Mouse (Mus musculus) heart, postnatal 0 days (tissue): ENCODE data around the gene Adipoq.

Experiments used
- CTCF ChIP-seq: IDR thresholded peaks from 2 replicates; pipeline ENCODE4 v1.5.1; 2016; ENCODE audit warnings: antibody characterized with exemption, control low read depth, low read depth
- EP300 ChIP-seq: IDR thresholded peaks from 2 replicates; pipeline ENCODE4 v1.6.1; 2016; ENCODE audit warnings: antibody characterized with exemption, low read depth

DNA sequence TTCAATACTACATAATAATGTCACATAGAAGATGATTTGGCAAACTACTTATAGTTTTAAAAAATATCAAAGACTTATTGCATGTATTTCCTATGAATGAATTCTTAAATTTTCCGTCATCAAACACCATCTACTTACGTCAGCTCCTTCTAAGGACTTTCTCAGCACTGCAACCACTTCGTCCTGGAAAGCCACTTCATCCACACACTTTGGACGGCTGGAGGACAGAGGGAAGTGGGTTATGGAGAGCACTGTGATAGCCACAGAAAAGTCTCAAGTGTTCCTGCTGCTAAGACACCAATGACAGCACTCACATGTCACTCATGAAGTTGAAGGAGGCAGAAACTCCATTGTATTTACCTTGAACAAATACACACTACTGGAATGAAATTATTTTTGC lies 21.9 kb upstream of the Adipoq start:
- TF ChIP-seq EP300 (no peak), CTCF (no peak)
